Mouse (Mus musculus) left cerebral cortex, adult 9 months (tissue): ENCODE measurements around the gene Tmem214.

Experiments used
- DNase-seq, 2 experiments: peaks; one replicate each; pipeline ENCODE4 v3.0.0; 2022; ENCODE audit warnings: low spot score in 2 of 2

Gene Tmem214

GRCm38 (mm10) chr5:30915456-30915855 is 47.6 kb downstream of the Tmem214 start:
- DNase-seq, result no peak

DNA sequence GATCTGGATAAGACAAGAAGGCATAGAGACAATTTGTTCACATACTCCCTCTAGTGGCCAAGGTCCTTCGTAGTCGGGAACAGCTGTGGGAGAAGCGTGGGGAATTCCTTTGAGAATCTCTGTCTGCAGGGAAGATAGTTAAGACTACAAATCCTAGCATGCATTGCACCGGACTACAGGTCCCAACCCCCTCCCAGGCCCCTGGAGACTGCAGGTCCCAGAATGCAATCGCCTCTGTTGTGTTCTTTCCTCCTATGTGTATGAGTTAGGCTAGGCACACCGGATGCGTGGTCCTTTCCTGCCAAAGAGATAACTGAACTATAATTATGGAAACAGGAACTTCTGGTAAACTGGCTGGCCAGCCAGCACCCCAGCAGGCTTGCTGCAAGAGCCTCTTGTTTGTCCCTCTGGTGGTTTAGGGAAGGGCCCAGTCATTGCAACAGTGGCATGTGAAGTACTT is 48.2 kb downstream of the Tmem214 start:
- DNase-seq, result peak; percentile 94 to 95

DNA sequence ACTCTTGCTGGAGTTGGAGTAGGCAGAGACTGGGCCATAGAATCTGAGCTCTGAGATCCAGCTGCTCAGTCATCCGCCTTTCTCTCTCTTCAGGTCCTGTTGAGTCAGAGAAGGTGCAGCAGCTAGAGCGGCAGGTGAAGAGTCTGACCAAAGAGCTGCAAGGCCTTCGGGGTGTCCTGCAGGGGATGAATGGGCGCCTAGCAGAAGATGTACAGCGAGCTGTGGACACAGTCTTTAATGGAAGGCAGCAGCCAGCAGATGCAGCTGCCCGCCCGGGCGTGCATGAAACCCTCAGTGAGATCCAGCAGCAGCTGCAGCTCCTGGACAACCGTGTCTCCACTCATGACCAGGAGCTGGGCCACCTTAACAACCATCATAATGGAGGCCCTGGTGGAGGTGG is 49.0 kb downstream of the Tmem214 start:
- DNase-seq, result no peak

- no peak for DNase-seq
These were observed 49.5 kb downstream of the Tmem214 start for GRCm38 (mm10) chr5:30917348-30917747.

GRCm38 (mm10) chr5:30917891-30918670 is 50.3 kb downstream of the Tmem214 start:
- DNase-seq, result no peak

DNA sequence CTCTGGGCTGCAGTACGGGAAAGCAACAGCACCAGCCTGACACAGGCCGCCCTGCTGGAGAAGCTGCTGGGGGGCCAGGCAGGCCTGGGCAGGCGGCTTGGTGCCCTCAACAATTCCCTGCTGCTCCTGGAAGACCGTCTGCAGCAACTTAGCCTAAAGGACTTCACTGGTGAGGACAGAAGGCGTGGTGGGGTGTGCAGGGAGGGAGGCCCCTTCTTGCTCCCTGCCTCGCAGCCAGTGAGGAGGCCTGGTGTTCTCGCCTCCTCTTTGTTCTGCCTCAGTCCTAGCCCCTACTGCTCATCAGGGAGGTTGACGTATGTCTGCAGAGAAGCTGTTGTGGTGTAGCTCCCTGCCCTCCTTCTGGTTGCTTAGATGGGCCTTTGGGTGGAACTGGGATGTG is 50.9 kb downstream of the Tmem214 start:
- DNase-seq, result no peak

DNA sequence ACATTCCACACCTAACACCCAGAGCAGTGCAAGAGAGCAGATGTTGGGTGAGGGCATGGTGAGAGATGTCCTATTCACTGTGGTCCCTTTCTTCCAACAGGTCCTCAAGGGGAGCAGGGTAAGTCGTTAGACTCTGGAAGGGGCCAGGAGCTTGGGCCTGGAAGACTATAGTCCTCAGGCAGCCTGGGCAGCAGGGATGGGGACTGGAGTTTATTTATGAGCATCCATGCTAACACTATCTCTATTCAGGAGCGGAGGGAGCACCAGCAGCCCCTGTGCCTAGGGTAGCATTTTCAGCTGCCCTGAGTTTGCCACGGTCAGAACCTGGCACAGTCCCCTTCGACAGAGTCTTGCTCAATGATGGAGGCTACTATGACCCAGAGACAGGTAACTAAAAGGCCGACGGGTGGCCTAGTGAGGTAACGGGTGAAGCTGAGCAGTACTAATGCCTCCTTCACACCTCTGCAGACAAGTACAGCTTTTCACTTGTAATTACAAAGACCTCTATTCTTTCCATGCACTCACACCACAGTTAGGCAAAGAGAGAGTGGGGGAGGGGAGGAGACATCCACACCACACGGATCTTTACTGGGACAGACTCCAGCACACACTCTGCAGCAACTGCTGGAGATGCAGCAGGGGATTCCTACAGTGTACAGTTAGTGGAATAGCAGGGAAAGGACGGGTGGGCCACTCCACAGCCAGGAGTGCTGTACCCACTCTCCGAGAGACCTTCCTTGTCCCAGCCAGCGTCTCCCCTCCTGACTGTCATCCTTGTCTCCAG is 52.2 kb downstream of the Tmem214 start:
- DNase-seq, result no peak

- DNase-seq, result no peak
These were observed 52.8 kb downstream of the Tmem214 start for GRCm38 (mm10) chr5:30920621-30921020.

DNA sequence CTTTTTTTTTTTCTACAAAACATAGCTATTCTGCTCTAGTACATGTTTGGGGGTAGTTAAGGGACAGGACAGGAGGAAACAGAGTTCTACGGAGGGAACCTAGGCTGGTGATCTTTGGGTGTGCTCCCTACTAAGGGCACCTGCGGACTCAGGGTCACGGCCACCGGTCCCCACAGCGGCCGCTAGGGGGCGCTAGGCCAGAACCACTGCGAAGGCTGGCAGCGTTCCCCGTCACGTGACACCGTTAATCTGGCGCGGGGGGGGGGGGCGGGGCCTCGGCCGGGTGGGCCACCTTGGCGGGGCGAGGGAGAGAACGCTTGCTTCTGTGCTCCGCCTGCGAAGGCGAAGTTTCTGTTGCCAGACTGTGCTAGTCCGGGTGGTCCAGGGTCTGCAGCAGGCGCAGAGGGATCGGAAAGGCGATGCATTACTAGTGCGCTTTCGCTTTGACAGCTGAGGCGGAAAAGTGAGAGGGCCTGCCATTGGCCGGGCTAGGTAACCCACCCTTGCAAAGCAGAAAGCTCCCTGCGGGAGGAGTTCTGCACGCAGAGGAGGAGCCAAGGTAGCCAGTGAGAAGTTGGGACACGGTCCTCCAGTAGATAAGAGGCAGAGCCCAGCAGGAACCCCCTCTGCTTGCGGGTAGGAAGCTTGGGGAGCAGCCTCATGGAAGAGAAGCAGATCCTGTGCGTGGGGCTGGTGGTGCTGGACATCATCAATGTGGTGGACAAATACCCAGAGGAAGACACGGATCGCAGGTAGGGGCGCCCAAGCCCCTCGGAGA is 53.6 kb downstream of the Tmem214 start, which contains the start of gene Khk:
Gene Khk, plus strand, starts transcription at position 176 of the 778 bp plus-strand sequence.
- DNase-seq, result peak in 1 of 2 experiments; percentile 87

GRCm38 (mm10) chr5:30922581-30923041 is 54.8 kb downstream of the Tmem214 start:
- no peak for DNase-seq

GRCm38 (mm10) chr5:30923119-30923518 is 55.3 kb downstream of the Tmem214 start:
- DNase-seq, result no peak

DNA sequence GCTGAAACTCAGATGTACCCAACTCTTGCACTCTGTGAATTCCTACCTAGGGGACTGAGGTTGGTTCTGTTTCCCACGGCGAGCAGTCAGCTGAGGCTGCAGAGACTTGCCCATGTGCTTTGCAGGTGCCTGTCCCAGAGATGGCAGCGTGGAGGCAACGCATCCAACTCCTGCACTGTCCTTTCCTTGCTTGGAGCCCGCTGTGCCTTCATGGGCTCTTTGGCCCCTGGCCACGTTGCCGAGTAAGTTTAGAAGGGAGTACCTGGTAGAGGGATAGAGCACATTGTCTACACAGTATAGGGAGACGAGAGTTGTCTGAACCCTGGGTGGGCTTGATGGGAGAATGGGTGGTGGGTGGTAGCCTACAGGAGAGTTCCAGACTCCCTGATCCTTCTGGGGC is 56.8 kb downstream of the Tmem214 start:
- DNase-seq, result no peak

GRCm38 (mm10) chr5:30925217-30925616 is 57.4 kb downstream of the Tmem214 start:
- no peak for DNase-seq

- DNase-seq, result no peak
These were observed 58.3 kb downstream of the Tmem214 start for GRCm38 (mm10) chr5:30926073-30926472.

DNA sequence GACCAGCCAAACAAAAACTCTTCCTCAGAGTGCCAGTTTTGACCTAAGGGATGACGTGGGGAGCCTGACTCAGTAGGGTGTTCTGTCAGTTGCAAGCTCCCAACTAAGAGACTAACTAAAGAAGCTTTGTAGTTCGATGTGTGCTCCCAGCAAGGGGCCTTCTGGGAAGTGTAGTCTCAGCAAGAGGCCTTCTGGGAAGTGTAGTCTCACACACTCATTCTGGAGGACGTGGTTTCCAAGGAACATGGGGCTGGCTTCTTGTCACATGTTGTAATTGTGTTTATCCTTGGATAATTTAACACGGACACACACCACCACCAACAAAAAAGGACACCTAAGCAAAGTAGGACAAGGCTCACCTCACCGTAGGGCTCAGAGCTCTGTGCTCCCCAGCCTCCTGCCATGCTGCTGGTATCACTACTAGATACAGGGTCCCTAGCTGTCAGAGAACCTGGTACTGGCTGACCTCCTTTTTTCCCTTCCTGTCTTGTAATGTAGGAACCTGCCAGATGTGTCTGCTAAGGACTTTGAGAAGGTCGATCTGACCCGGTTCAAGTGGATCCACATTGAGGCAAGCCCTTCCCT is 60.2 kb downstream of the Tmem214 start:
- DNase-seq, result peak in 1 of 2 experiments; percentile 71
